Mouse (Mus musculus) liver, adult 2 months (tissue): ENCODE data around the gene Elane. TPM values are rescaled to one million over a fixed set of nuclear protein-coding genes. Genes with fewer than 3 reads are reported as not detected.
"Not testable (repeated sequence)": the region's sequence is repeated elsewhere in the genome, so short reads cannot be mapped to it uniquely, and the experiment has no call there.

Experiments
- DNase-seq: peaks from one replicate; pipeline ENCODE4 v3.0.0-alpha.2; 2011; ENCODE audit warnings: low read depth, low spot score; ENCODE audit errors: extremely low read depth
- H3K27ac ChIP-seq: fragments of 200-500 bp; replicated peaks from 2 replicates; pipeline ENCODE4 v1.5.1; 2012; ENCODE audit warnings: low read depth, mild to moderate bottlenecking, control low read depth, inconsistent platforms, low read length; ENCODE audit not compliant: insufficient read depth
- H3K27me3 ChIP-seq: fragments of 200-500 bp; 2 replicates; pipeline ENCODE4 v1.6.1; 2012; ENCODE audit warnings: mild to moderate bottlenecking, moderate library complexity, low read length, inconsistent platforms; ENCODE audit not compliant: control insufficient read depth, insufficient read depth
- H3K36me3 ChIP-seq: fragments of 200-500 bp; 2 replicates; pipeline ENCODE4 v1.6.1; 2012; ENCODE audit warnings: low read length, inconsistent platforms; ENCODE audit not compliant: control insufficient read depth, insufficient read depth
- H3K4me1 ChIP-seq: fragments of 200-500 bp; 2 replicates; pipeline ENCODE4 v1.6.1; 2011; ENCODE audit warnings: low read length; ENCODE audit not compliant: control insufficient read depth, insufficient read depth
- H3K4me3 ChIP-seq: fragments of 200-500 bp; 2 replicates; pipeline ENCODE4 v1.5.1; 2011; ENCODE audit warnings: low read depth, mild to moderate bottlenecking, control low read depth, low read length, moderate library complexity; ENCODE audit not compliant: insufficient read depth
- H3K79me2 ChIP-seq: fragments of 200-500 bp; 2 replicates; pipeline ENCODE4 v1.6.1; 2012; ENCODE audit warnings: inconsistent platforms, mild to moderate bottlenecking, low read length, moderate library complexity; ENCODE audit not compliant: control insufficient read depth, insufficient read depth
- H3K9ac ChIP-seq: fragments of 200-500 bp; 2 replicates; pipeline ENCODE4 v1.6.1; 2012; ENCODE audit warnings: low read depth, mild to moderate bottlenecking, control low read depth, inconsistent platforms, low read length
- CTCF ChIP-seq: fragments of 200-500 bp; IDR thresholded peaks from 2 replicates; pipeline ENCODE4 v1.5.1; 2011; ENCODE audit warnings: low read depth, low read length, control low read depth
- POLR2A ChIP-seq: fragments of 200-500 bp; IDR thresholded peaks from 2 replicates; pipeline ENCODE4 v1.6.1; 2011; ENCODE audit warnings: low read length, control low read depth; ENCODE audit not compliant: insufficient read depth; ENCODE audit errors: extremely low read depth
- WGBS: fragments of 180-500 bp; shearing (Covaris S2); methylation state at CpG from one replicate; pipeline ENCODE4 v1.1.7; 2018; 5-methylcytosine and 5-hydroxymethylcytosine counted together
- polyA plus RNA-seq: library from polyadenylated mRNA; depleted of rRNA; stranded (reverse); fragments of >200 nt; gene quantifications from 2 replicates; pipeline ENCODE4 v1.2.3, GENCODE M21; 2012
- total RNA-seq: library from RNA; depleted of rRNA; stranded (reverse); fragments of >200 nt; gene quantifications from 2 replicates; pipeline ENCODE4 v1.2.3, GENCODE M21; 2014

The Elane gene
- total and polyA plus RNA-seq, 2 experiments: 0.12 TPM; not detected in 1

DNA sequence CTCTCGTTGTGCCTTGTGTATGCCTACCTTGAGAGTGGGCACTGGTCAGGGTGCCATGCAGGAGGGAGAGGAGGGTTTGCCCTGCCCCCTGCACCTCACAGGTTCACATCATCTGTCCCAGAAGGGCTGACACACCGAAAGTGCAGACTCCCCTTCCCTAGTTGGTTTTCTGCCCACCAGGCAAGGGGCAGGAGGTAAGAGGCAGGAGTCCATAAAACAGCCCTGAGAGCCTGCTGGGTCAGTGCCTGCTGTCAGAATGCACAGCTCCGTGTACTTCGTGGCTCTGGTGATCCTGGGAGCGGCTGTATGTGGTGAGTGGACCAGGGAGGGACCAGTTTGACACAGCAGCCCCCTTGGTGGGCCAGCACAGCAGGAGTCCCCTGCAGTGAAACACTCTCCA, 4.6 kb downstream of the Elane start, which contains the start of gene Cfd:
Cfd (plus strand) TSS at position 184 of the 400 bp plus-strand sequence.
- H3K9ac ChIP-seq: no peak within 1 kb of the TSS
- TF ChIP-seq CTCF (no peak), POLR2A (no peak)
- H3K4me1 ChIP-seq: peaks cover 9% of the 10 kb centered on the region
- DNase-seq: no peak
- no peaks in the 10 kb centered on the region for H3K79me2 ChIP-seq
- no peaks in the 10 kb centered on the region for H3K36me3 ChIP-seq
- no peak within 1 kb of the TSS for H3K27ac ChIP-seq
- 59% methylated on average over 5 of the region's 5 CpGs for WGBS
- H3K4me3 ChIP-seq: no peak within 1 kb of the TSS
- H3K27me3 ChIP-seq: no peaks in the 10 kb centered on the region

DNA sequence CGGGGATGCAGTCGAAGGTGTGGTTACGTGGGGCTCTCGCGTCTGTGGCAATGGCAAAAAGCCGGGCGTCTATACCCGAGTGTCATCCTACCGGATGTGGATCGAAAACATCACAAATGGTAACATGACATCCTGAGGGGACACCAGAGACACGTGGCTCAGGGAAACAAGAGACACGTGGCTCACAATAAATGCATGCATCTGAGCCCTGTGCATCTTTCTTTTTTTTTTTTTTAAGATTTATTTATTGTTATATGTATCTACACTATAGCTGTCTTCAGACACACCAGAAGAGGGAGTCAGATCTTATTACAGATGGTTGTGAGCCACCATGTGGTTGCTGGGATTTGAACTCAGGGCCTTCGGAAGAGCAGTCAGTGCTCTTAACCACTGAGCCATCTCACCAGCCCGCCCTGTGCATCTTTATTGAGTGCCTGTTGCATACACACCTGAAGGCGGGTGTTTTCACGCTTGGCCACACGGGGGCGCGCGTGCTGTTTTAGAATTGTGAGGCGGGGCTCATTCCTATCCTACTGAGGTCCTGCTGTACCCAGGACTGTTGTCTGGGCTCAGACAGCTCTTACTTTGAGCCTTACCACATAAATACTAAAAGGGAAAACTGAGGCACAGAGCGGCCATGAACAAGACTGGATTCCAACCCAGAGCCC, 6.5 kb downstream of the Elane start:
- peak; percentile 38 for DNase-seq
- not testable (repeated sequence) for H3K79me2 ChIP-seq, H3K9ac ChIP-seq, H3K4me3 ChIP-seq, H3K4me1 ChIP-seq, H3K27ac ChIP-seq, H3K27me3 ChIP-seq, H3K36me3 ChIP-seq
- TF ChIP-seq CTCF: peak; percentile 91
- WGBS: 41% methylated on average over 22 of the region's 22 CpGs

- Histone ChIP-seq H3K9ac (no peak overlapping the region), H3K4me3 (no peak overlapping the region), H3K36me3 (no peaks in the 10 kb centered on the region), H3K79me2 (peaks cover 3% of the 10 kb centered on the region; the same call in 1 of the 2 replicates), H3K27me3 (no peaks in the 10 kb centered on the region), H3K27ac (no peak overlapping the region), H3K4me1 (peaks cover 13% of the 10 kb centered on the region)
- DNase-seq: no peak
- TF ChIP-seq CTCF: no peak
- no peak for TF ChIP-seq POLR2A
- 93% methylated on average over 16 of the region's 16 CpGs for WGBS
Observed at GRCm38 (mm10) chr10:79896306-79896705, 10.3 kb downstream of the Elane start.

DNA sequence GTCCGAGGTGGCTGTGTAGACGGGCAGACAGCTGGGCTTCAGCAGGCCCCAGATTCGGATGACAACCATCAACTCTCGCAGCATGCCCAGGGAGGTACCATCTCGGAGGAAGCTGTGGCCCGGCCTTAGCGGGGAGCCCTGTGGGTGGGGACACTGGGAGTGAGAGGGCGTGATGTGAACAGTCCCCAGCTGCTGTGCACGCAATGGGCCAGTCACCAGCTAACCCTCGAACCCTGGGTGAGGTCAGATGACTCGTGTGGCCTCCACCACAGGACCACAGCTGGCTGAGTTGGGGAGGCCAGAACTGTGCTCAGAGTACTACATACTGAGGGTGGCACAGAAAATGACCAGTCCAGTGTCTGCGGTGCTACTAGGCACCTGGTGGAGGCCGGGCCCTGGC, 10.8 kb downstream of the Elane start:
- no peak for DNase-seq
- Histone ChIP-seq H3K9ac (peak overlapping the region; percentile 16; the same call in 1 of the 2 replicates), H3K27me3 (no peaks in the 10 kb centered on the region), H3K27ac (peak overlapping the region; percentile 69), H3K36me3 (no peaks in the 10 kb centered on the region), H3K4me3 (no peak overlapping the region), H3K4me1 (peaks cover 13% of the 10 kb centered on the region), H3K79me2 (peaks cover 3% of the 10 kb centered on the region; the same call in 1 of the 2 replicates)
- TF ChIP-seq CTCF (no peak), POLR2A (no peak)
- WGBS: 52% methylated on average over 13 of the region's 13 CpGs

- Histone ChIP-seq H3K36me3 (no peaks in the 10 kb centered on the region), H3K4me3 (peak overlapping the region; percentile 53), H3K27me3 (no peaks in the 10 kb centered on the region), H3K79me2 (peaks cover 3% of the 10 kb centered on the region; the same call in 1 of the 2 replicates), H3K9ac (peak overlapping the region; percentile 66), H3K4me1 (peaks cover 13% of the 10 kb centered on the region), H3K27ac (peak overlapping the region; percentile 76)
- peak; percentile 82 for DNase-seq
- 25% methylated on average over 20 of the region's 20 CpGs for WGBS
- TF ChIP-seq CTCF (no peak), POLR2A (no peak)
Observed at GRCm38 (mm10) chr10:79897316-79898245, 11.5 kb downstream of the Elane start.
